Comparison of ENCODE assay signal across 8 mouse cellular contexts in genomic region chr6:51170414-51170813, GRCm38 (mm10).
A peak's percentile ranks its signal among the peaks of the same experiment; 100 is the strongest.
DNase-seq lines count a peak whose midpoint lies in the region; ATAC-seq lines count a peak whose summit lies in the region.

No protein-coding gene starts in this region.

- peak overlapping the region; percentile 97 for H3K27ac ChIP-seq in hindbrain, embryonic 10.5 days
- H3K27ac ChIP-seq in limb, embryonic 13.5 days: peak overlapping the region; percentile 92
- peak overlapping the region; percentile 69; the same call in 1 of the 2 replicates for H3K27ac ChIP-seq in midbrain, embryonic 14.5 days (replicated peaks; ENCODE audit: low read depth, low read length)

- WGBS in hindbrain, embryonic 10.5 days: under 1% methylated on average over 11 of the region's 11 CpGs
- WGBS in limb, embryonic 13.5 days: 0% methylated on average over 11 of the region's 11 CpGs
- 0% methylated on average over 11 of the region's 11 CpGs for WGBS in midbrain, embryonic 14.5 days

- H3K9me3 ChIP-seq in hindbrain, embryonic 10.5 days: no peaks in the 10 kb centered on the region
- H3K9me3 ChIP-seq in limb, embryonic 13.5 days: no peaks in the 10 kb centered on the region
- no peaks in the 10 kb centered on the region for H3K9me3 ChIP-seq in midbrain, embryonic 14.5 days (ENCODE audit: control insufficient read depth, low read length)

- no peaks in the 10 kb centered on the region for H3K36me3 ChIP-seq in hindbrain, embryonic 10.5 days
- no peaks in the 10 kb centered on the region for H3K36me3 ChIP-seq in limb, embryonic 13.5 days
- H3K36me3 ChIP-seq in midbrain, embryonic 14.5 days (ENCODE audit: control insufficient read depth, insufficient read depth, low read length): no peaks in the 10 kb centered on the region

- DNase-seq in adrenal gland, adult 2 months: peak; percentile 45
- no peak for DNase-seq in adrenal gland, postnatal 4 days (ENCODE audit: low spot score in 2 of 2)
- DNase-seq in NIH3T3 (ENCODE audit: low read depth): peak; percentile 89
- DNase-seq in hindbrain, embryonic 10.5 days (ENCODE audit: low spot score): peak; percentile 81
- DNase-seq in midbrain, embryonic 14.5 days: peak; percentile 85
- DNase-seq in thymus, postnatal 14 days: peak; percentile 63

- H3K4me2 ChIP-seq in limb, embryonic 13.5 days (replicated peaks): peak overlapping the region; percentile 75
- H3K4me2 ChIP-seq in midbrain, embryonic 14.5 days (ENCODE audit: low read length): peak overlapping the region; percentile 36; the same call in 1 of the 2 replicates

- 0 out of 2 replicates have a peak, but pooled peaks have one; percentile 60 for ATAC-seq in erythroblast, adult 5-6 weeks (replicated peaks; ENCODE audit: low FRiP score, poor library complexity, severe bottlenecking)
- no peak for ATAC-seq in limb, embryonic 13.5 days (ENCODE audit: low FRiP score, low read depth)
- ATAC-seq in midbrain, embryonic 14.5 days (ENCODE audit: low FRiP score, low TSS enrichment): no peak

- H3K9ac ChIP-seq in limb, embryonic 13.5 days: peak overlapping the region; percentile 75
- no peak overlapping the region for H3K9ac ChIP-seq in midbrain, embryonic 14.5 days (replicated peaks; ENCODE audit: low read length)

- H3K4me1 ChIP-seq in hindbrain, embryonic 10.5 days (replicated peaks): peaks cover 67% of the 10 kb centered on the region
- H3K4me1 ChIP-seq in limb, embryonic 13.5 days: peaks cover 55% of the 10 kb centered on the region
- peaks cover 10% of the 10 kb centered on the region for H3K4me1 ChIP-seq in midbrain, embryonic 14.5 days (ENCODE audit: control insufficient read depth, insufficient read depth, low read length)

- peak overlapping the region; percentile 41 for H3K4me3 ChIP-seq in hindbrain, embryonic 10.5 days
- H3K4me3 ChIP-seq in limb, embryonic 13.5 days: peak overlapping the region; percentile 35
- no peak overlapping the region for H3K4me3 ChIP-seq in midbrain, embryonic 14.5 days (replicated peaks; ENCODE audit: low read depth, low read length)

- peaks cover 22% of the 10 kb centered on the region for H3K27me3 ChIP-seq in hindbrain, embryonic 10.5 days (ENCODE audit: insufficient read depth, poor library complexity, severe bottlenecking)
- 0 out of 2 replicates have a peak, but pooled peaks cover 5% of the 10 kb centered on the region for H3K27me3 ChIP-seq in limb, embryonic 13.5 days
- peaks cover 32% of the 10 kb centered on the region for H3K27me3 ChIP-seq in midbrain, embryonic 14.5 days (ENCODE audit: control insufficient read depth, insufficient read depth, low read length)

Comparison
In these comparisons a context has a peak if more than half of its experiments do, and no peak if none do; other contexts are left out.
1. DNase-seq: peak in adrenal gland, adult 2 months (single experiment), NIH3T3 (single experiment), hindbrain, embryonic 10.5 days (single experiment), midbrain, embryonic 14.5 days (single experiment) and thymus, postnatal 14 days (single experiment); none in adrenal gland, postnatal 4 days (0 of 2).
2. Peak in every context shown above with its lines, with median percentiles within 50 percentile points of each other: H3K27ac ChIP-seq.